In genomic region chr13:60507611-60508010, GRCm38 (mm10) we compare ENCODE assay signal across 16 mouse cellular contexts.
DNase-seq lines count a peak whose midpoint lies in the region; ATAC-seq lines count a peak whose summit lies in the region.
"Had no signal": no experiment of that assay in that cellular context is flagged by ENCODE, and none has a peak within 500 bp of the region (broad histone marks: within the 10 kb centered on the region; RNA-seq: fewer than 3 reads in every experiment).

No protein-coding gene starts in this region.

- no peak overlapping the region for H3K4me3 ChIP-seq in kidney, embryonic 15.5 days (replicated peaks)
- no peak overlapping the region for H3K4me3 ChIP-seq in lung, embryonic 16.5 days (ENCODE audit: low read length)
- H3K4me3 ChIP-seq: embryonic facial prominence, embryonic 15.5 days; hindbrain, embryonic 13.5 days; midbrain, embryonic 12.5 days had no signal

- H3K4me2 ChIP-seq in kidney, embryonic 15.5 days, result no peak overlapping the region
- no peak overlapping the region for H3K4me2 ChIP-seq in lung, embryonic 16.5 days (ENCODE audit: low read depth, low read length)
- H3K4me2 ChIP-seq: embryonic facial prominence, embryonic 15.5 days; hindbrain, embryonic 13.5 days; liver, embryonic 11.5 days; midbrain, embryonic 12.5 days had no signal

- H3K27me3 ChIP-seq in kidney, embryonic 15.5 days, result no peaks in the 10 kb centered on the region
- no peaks in the 10 kb centered on the region for H3K27me3 ChIP-seq in lung, embryonic 16.5 days (ENCODE audit: control insufficient read depth, insufficient read depth, low read depth, low read length)
- H3K27me3 ChIP-seq: embryonic facial prominence, embryonic 15.5 days; hindbrain, embryonic 13.5 days had no signal

- H3K27ac ChIP-seq in kidney, embryonic 15.5 days, result 0 out of 2 replicates have a peak overlapping the region, but pooled peaks have one; percentile 2
- H3K27ac ChIP-seq in lung, embryonic 16.5 days (ENCODE audit: low read length), result peak overlapping the region; percentile 53
- H3K27ac ChIP-seq: embryonic facial prominence, embryonic 15.5 days; hindbrain, embryonic 13.5 days; midbrain, embryonic 12.5 days had no signal

- peaks cover 3% of the 10 kb centered on the region; the same call in 1 of the 2 replicates for H3K4me1 ChIP-seq in kidney, embryonic 15.5 days
- no peaks in the 10 kb centered on the region; the same call in 1 of the 2 replicates for H3K4me1 ChIP-seq in lung, embryonic 16.5 days (replicated peaks; ENCODE audit: control insufficient read depth, insufficient read depth, low read length)
- H3K4me1 ChIP-seq: embryonic facial prominence, embryonic 15.5 days; hindbrain, embryonic 13.5 days; midbrain, embryonic 12.5 days had no signal

- no peaks in the 10 kb centered on the region for H3K36me3 ChIP-seq in kidney, embryonic 15.5 days
- H3K36me3 ChIP-seq in lung, embryonic 16.5 days (ENCODE audit: control insufficient read depth, insufficient read depth, low read length), result no peaks in the 10 kb centered on the region
- H3K36me3 ChIP-seq: embryonic facial prominence, embryonic 15.5 days; hindbrain, embryonic 13.5 days; midbrain, embryonic 12.5 days had no signal

- H3K9ac ChIP-seq in kidney, embryonic 15.5 days, result no peak overlapping the region
- H3K9ac ChIP-seq in lung, embryonic 16.5 days (ENCODE audit: low read length), result no peak overlapping the region
- H3K9ac ChIP-seq: embryonic facial prominence, embryonic 15.5 days; forebrain, postnatal 0 days; hindbrain, embryonic 13.5 days; midbrain, embryonic 12.5 days had no signal

- ATAC-seq in kidney, embryonic 15.5 days (replicated peaks; ENCODE audit: low FRiP score), result no peak
- ATAC-seq in lung, embryonic 16.5 days (ENCODE audit: low read depth), result peak; percentile 83
- ATAC-seq: forebrain, postnatal 0 days had no signal

- 69% methylated on average over 3 of the region's 3 CpGs for WGBS in kidney, embryonic 15.5 days
- WGBS in lung, embryonic 16.5 days, result 24% methylated on average over 3 of the region's 3 CpGs

- H3K9me3 ChIP-seq in kidney, embryonic 15.5 days (replicated peaks), result 0 out of 2 replicates have a peak, but pooled peaks cover 2% of the 10 kb centered on the region
- no peaks in the 10 kb centered on the region for H3K9me3 ChIP-seq in lung, embryonic 16.5 days (ENCODE audit: control insufficient read depth, low read length)
- H3K9me3 ChIP-seq: embryonic facial prominence, embryonic 15.5 days; hindbrain, embryonic 13.5 days had no signal

- DNase-seq in embryo, embryonic 11 days, result peak; percentile 15
- no peak for DNase-seq in embryo, embryonic 9.5 days (ENCODE audit: extremely low spot score)
- DNase-seq in kidney, adult 8-10 months, result no peak
- no peak for DNase-seq in lung, postnatal 4 days
- no peak for DNase-seq in T-cell, adult 2 months (ENCODE audit: low spot score)
- DNase-seq: adrenal gland, postnatal 25 days; cerebellum, adult 9-10 months; forebrain, postnatal 0 days; thymus, adult 2 months; thymus, postnatal 4 days had no signal
